Comparison of ENCODE assay signal across 8 mouse cellular contexts in genomic region chr17:34257594-34258375, GRCm38 (mm10). TPM values are rescaled to one million over a fixed set of nuclear protein-coding genes. Genes with fewer than 3 reads are reported as not detected.
A peak's percentile ranks its signal among the peaks of the same experiment; 100 is the strongest.
DNase-seq lines count a peak whose midpoint lies in the region; ATAC-seq and TF ChIP-seq lines count a peak whose summit lies in the region.

Gene H2-Ab1, plus strand, starts transcription at chr17:34257689.

- peaks cover 22% of the 10 kb centered on the region for H3K27me3 ChIP-seq in liver, postnatal 0 days (ENCODE audit: insufficient read depth, low read length)

- TF ChIP-seq EP300 in liver, postnatal 0 days (IDR thresholded peaks at IDR 0.05; ENCODE audit: low read depth): no peak

- H3K36me3 ChIP-seq in liver, postnatal 0 days (replicated peaks; ENCODE audit: insufficient read depth, low read length): no peaks in the 10 kb centered on the region

- no peaks in the 10 kb centered on the region for H3K4me1 ChIP-seq in liver, postnatal 0 days (ENCODE audit: insufficient read depth)

- H3K4me3 ChIP-seq in liver, postnatal 0 days (ENCODE audit: low read depth, low read length): no peak within 1 kb of the TSS

- H3K9me3 ChIP-seq in liver, postnatal 0 days (ENCODE audit: low read length): no peaks in the 10 kb centered on the region

- no peak within 1 kb of the TSS for H3K9ac ChIP-seq in liver, postnatal 0 days (replicated peaks)

- no peak within 1 kb of the TSS for H3K27ac ChIP-seq in liver, postnatal 0 days (ENCODE audit: low read depth)

- H3K4me2 ChIP-seq in liver, postnatal 0 days (ENCODE audit: low read depth, low read length): no peak within 1 kb of the TSS

- TF ChIP-seq CTCF in liver, postnatal 0 days (IDR thresholded peaks at IDR 0.05; ENCODE audit: low read depth): no peak

- 55% methylated on average over 11 of the region's 11 CpGs for WGBS in liver, postnatal 0 days (ENCODE audit: insufficient replicate concordance)

- 0 out of 2 replicates have a peak, but pooled peaks have one; percentile 21 for ATAC-seq in liver, postnatal 0 days

- DNase-seq in B cell, adult 2 months: peak; percentile 98 to 99
- DNase-seq in ZHBTc4 (ENCODE audit: low read depth, low spot score): peak; percentile 49
- peak; percentile 65 for DNase-seq in embryo, embryonic 10.5 days (ENCODE audit: low spot score)
- DNase-seq in heart, adult 9 months (ENCODE audit: low spot score in 2 of 2): peak; percentile 74 to 79
- peak; percentile 88 for DNase-seq in kidney, postnatal 10 days
- DNase-seq in liver, postnatal 0 days: peak; percentile 85
- DNase-seq in right cerebral cortex, postnatal 14 days: peak; percentile 77
- DNase-seq in urinary bladder, postnatal 25 days (ENCODE audit: low spot score): peak; percentile 79

RNA-seq across cellular contexts. Expression of gene H2-Ab1, which starts in this region (rescaled TPM):
- polyA plus RNA-seq in liver, postnatal 0 days (2015; fragmentation: Nextera tagmentation; extraction: Ambion mirVana): 22.7 and 24.9 TPM in 2 replicates
